Mouse (Mus musculus) right cerebral cortex, postnatal 36 days (tissue): ENCODE measurements around the gene Bnc1.

ENCODE experiments used
- DNase-seq, 2 experiments: peaks; one replicate each; pipeline ENCODE4 v3.0.0; 2022; ENCODE audit warnings: low spot score in 2 of 2, mixed read lengths in 1 of 2

Bnc1 gene

GRCm38 (mm10) chr7:81974616-81975015, 17.5 kb downstream of the Bnc1 start:
- no peak for DNase-seq

- DNase-seq = no peak
These were observed 18.2 kb downstream of the Bnc1 start for GRCm38 (mm10) chr7:81973939-81974338.

- DNase-seq = no peak
These were observed 18.8 kb downstream of the Bnc1 start for GRCm38 (mm10) chr7:81973339-81973738.

- DNase-seq = no peak
These were observed 23.1 kb downstream of the Bnc1 start for GRCm38 (mm10) chr7:81968975-81969374.

DNA sequence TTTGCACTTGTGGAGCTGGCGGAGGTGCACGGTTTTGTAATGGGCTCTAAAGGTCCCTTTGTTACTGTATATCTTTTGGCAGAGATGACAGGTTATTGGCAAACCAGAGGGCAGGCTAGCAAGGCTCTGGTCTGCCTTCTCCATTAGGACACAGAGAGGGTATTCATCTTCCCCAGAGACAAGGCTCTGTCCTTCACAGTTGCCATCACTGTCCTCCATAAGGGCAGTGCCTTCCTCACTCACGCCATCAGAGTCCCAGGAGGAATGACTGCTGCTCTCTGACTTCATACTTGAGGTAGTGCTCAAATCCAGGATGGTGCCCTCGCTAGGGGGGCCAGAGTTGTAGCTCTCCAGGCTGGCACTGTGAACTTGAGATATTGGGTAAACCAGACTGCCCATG, 23.6 kb downstream of the Bnc1 start:
- DNase-seq = no peak

GRCm38 (mm10) chr7:81966195-81966594, 25.9 kb downstream of the Bnc1 start:
- DNase-seq = no peak

GRCm38 (mm10) chr7:81959704-81960103, 32.4 kb downstream of the Bnc1 start:
- no peak for DNase-seq

DNA sequence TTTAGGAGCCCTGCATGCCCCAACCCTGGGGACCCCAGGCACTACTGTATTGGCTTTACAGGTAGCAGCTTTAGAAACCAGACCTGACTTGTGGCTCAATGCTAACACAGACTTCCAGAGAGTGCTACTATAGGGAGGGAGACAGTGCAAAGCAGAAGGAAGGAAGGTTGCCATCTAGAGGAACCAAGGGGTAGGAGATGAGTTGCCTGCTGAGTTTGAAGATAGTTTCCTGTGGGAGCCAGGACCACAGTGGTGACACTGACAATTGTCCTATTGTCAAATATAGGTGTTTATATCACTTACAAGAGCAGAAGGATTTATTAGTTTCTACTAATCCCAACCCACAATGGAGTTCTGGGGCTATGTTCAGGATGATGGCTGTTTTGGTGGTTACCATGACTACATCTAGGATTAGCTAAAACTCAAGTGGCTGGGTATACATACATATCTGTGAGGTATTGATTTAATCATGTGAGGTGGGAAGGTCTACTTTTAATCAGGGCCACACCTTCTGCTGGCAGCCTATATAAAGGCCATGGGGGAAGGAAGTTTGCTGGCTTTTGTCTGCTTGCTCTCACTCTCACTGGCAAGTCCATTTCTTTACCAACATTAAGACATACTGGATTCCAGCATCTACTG, 37.8 kb downstream of the Bnc1 start:
- peak in 1 of 2 experiments; percentile 32 for DNase-seq

DNA sequence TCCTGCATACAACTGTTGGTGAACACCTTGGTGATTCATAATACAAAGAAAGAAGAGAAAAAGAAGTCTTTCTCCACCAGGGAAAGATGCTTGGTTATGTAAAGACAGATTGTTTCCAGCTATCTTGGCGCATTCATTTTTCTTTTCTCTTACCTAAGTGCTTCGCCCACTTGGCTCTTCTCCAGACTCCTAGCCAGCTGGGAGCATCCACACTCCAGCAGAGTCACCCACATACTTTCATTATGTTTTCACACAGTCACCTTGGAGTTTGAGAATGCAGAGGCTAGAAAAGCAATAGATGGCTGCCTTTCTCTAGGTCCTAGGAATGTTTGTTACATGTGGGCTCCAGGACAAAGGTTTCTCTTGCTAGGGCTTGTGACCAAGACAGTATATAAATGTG, 41.6 kb downstream of the Bnc1 start:
- no peak for DNase-seq

GRCm38 (mm10) chr7:81945398-81945797, 46.7 kb downstream of the Bnc1 start:
- DNase-seq = no peak

GRCm38 (mm10) chr7:81934806-81935205, 57.3 kb downstream of the Bnc1 start:
- no peak for DNase-seq

DNA sequence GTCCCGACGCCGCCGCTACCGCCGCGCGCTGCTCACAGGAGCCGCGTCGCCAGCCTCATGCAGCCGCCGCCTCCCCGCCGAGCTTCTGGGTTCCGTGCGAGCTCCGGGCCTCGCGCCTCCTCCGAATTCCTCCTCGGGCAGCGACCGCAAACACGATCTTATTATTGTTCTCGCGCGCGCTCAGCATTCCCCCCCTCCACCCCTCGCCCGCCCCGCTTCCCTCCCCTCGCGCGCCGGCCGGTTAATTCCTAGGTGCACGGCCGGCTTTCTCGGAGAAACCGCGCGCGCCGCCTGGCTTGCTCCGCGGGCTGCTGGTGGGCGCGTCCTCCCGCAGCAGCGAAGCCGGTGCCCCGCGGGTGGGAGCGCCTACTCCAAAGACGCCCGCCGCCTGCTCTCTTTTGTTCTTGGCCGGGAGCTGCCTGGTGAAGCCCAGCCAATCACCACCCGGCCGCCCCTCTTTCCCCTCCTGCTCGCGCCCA, 57.8 kb downstream of the Bnc1 start, which contains the start of gene Hdgfl3:
Hdgfl3 (minus strand) TSS at position 207 of the 479 bp plus-strand sequence.
- DNase-seq = peak; percentile 72 to 73

- DNase-seq = peak; percentile 38 to 43
These were observed 58.4 kb downstream of the Bnc1 start for GRCm38 (mm10) chr7:81933601-81934266.

DNA sequence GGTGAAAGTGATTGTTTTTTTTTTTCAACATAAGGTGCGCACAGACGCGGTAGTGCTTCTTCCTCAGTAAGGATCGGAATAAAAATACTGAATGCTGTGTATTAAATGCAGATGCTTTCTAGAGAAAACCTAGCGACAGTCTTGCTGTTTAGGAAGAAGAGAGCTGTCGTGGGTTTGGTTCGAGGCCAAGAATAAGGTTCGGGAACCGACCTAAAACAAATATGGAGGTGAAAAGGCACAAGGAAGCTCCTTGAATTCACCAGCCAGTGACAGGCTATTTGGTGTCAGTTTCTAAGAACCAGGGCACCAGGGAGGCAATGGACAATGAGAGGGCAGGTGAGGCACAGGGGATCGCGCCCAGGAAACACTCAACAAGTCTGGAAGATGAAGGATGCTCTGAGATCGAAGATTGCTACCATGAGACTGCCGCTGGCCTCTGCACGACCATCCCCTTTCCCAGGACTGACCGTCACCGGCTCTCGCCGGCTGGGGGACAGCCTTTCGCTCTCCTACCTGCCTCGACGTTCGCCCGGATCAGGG, 59.0 kb downstream of the Bnc1 start:
- DNase-seq = no peak

- DNase-seq = no peak
These were observed 59.5 kb downstream of the Bnc1 start for GRCm38 (mm10) chr7:81932521-81933045.

DNA sequence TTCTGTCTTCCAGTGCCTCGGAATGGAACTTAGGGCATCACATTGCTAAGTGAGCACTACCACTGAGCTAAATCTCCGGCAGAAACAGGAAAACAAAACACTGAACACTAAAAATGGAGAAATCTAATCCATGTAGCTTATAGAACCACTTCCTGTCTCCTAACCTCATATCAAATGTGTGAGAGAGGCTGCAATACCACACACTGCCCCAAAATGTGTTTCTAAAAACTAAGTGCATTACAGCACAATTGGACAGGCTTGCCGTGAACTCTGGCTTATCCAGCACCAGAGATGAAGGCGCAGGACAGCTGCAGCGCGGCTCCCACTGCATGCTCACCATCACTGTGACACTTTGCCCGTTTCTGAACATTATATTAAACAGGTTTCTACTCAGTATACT, 63.1 kb downstream of the Bnc1 start:
- DNase-seq = no peak

- no peak for DNase-seq
These were observed 70.6 kb downstream of the Bnc1 start for GRCm38 (mm10) chr7:81921379-81921952.

DNA sequence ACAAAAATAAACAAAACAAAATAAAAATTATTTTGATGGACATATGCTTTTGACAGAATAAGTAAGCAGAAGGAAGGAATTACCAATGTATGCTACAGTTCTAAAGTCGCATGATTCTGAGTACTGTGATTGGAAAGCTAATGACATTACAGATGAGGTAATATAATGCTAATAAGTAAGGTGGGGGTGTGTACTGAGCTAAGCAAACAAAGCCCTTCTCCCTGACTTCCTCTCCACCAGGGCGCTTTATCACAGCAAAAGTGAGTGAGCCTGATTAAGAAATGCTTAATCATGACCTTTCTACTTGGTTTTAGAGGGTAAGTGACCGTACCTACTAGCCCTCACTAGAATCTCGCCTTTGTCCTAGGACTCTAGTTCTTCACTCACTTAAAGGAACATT, 71.8 kb downstream of the Bnc1 start:
- no peak for DNase-seq

DNA sequence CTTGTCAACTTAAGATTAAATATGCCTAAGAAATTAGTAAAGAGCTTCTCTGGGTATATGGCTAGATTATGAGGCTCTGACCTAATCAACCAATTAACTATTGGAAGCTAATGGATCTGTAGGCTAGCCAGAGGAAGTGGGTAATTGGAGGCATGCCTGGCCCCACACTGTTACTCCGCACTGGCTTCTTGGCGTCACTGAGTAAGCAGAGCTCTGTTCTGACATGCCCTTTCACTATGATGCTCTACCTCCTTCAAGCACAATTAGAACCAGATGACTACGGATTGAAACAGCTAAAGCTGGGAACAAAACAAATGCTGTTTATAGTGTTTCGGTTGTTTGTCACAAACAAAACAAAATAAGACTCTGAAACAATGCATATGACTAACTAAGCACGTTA, 73.8 kb downstream of the Bnc1 start:
- DNase-seq = no peak
